Mouse (Mus musculus): ENCODE results near the gene Cidec.

DNA sequence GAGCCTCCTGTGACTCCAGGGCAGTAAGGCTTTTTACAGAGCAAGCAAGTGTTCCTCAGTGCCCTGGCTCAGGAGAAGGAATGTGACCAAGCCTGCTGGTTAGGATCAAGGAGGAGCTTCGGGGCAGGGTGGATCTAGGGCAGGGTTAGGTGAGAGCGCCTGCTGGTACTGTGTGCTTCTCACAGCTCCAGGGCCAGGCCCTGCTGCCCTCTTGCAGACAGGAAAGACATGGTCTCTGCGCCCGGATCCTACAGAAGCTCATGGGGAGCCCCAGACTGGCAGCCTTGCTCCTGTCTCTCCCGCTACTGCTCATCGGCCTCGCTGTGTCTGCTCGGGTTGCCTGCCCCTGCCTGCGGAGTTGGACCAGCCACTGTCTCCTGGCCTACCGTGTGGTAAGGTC lies 23.1 kb upstream of the Cidec start:
- TF ChIP-seq CTCF (IDR thresholded peaks at IDR 0.05; ENCODE audit: low read depth), result no peak
- TF ChIP-seq EP300 (IDR thresholded peaks at IDR 0.05; ENCODE audit: low read depth), result no peak
